Mouse (Mus musculus) embryo, embryonic 9.5 days (tissue): ENCODE data around the gene Vmn1r85.

Experiments
- DNase-seq: peaks from one replicate; pipeline ENCODE4 v3.0.0-alpha.2; 2017; ENCODE audit errors: extremely low spot score

Vmn1r85 gene

DNA sequence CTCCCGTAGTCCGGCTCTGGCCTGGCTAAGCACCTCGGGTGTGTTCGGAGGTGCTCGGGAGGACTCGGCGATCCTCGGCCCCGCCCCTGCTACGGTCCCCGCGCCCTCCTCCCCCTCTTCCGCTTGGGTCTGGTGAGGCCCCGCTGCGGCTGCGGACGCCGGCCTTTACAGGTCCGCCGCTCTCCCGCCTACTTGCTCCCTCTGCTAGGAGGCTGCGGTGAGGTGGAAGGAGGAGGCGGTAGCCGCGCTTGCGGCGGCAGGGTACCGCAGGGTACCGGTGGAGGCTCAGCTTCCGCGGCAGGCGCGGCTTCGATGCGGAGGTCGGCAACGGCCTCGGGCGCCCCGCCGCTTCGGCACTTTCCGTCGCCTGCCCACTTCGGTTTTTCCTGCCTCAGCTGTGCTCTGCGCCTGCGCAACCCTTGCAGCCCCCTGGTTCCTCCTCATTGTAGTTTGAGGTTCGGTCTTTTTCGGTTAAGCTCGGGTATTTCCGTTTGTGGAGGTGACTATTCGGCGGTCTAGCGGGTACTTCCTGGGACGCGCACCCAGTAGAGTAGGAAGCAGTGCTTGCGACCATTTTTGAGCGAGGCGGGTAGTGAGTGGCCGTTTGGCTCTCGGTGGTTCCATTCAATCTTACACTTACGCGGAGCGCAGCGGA, 56.9 kb downstream of the Vmn1r85 start, which contains the start of gene Ube2m:
Gene Ube2m (minus strand): TSS at position 375 of the 655 bp plus-strand sequence.
- peak; percentile 99 for DNase-seq

DNA sequence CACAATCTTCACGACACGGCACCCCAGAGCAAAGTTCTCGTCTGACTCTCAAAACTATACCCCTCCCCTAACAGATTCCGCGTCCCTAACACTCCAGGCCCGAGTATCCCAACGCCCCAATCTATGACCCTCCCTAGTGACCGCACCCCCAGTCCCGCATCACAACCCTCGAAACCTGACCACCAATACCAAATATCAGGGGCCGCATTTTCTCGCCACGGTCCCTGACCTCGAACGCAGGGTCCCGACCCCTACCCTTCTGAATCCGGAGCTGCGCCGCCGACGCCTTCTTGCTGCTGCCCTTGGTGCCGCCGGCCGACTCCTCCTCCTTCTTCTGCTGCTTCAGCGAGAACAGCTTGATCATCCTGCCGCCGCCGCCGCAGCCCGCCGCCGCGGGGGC, 57.6 kb downstream of the Vmn1r85 start:
- DNase-seq = no peak

- DNase-seq = no peak
Observed at GRCm38 (mm10) chr7:13036806-13037205, 58.2 kb downstream of the Vmn1r85 start.

GRCm38 (mm10) chr7:13035211-13035855, 59.6 kb downstream of the Vmn1r85 start:
- no peak for DNase-seq

- peak; percentile 98 for DNase-seq
Observed at GRCm38 (mm10) chr7:13034148-13034977, 60.6 kb downstream of the Vmn1r85 start, which contains the start of gene Chmp2a. TSS of gene Chmp2a (minus strand) at chr7:13034807.

GRCm38 (mm10) chr7:13033451-13034147, 61.4 kb downstream of the Vmn1r85 start:
- DNase-seq = no peak
